Mouse (Mus musculus): Measurements from ENCODE around the gene Samd4b.

Samd4b gene

DNA sequence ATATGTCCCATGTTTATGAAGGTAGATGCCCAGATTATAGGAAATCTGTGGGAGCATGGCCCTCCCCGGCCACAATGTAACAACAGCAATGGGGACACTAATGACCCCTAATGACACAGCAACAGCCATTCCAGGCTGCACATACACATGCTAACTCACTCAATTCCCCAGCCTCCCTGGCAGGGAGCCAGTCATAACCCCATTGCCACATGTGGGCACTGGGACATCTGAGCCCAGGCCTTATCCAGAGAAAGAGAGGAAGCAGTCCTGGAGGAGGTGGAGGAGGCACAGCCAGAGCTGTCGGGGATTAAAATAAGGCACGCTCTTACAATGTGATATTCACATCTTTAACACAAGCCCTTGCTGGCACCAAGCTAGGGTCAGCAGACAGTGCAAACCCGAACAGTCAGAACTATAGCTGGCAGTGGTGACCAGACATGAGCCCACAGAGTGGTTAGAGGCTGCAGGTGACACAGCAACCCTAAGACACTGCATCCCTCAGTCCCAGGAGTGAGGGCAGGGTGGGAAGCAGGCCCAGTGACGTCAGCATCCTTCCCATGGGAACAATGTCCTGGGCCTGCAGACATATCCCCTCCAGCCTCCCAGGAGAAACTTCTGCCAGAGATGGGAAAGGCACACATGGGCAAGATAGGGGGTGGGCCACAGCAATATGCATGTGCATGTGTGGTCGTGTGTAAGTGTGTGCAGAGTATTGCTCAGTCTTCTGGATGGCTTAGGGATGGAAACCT, 11.1 kb downstream of the Samd4b start:
- no peak for DNase-seq

DNA sequence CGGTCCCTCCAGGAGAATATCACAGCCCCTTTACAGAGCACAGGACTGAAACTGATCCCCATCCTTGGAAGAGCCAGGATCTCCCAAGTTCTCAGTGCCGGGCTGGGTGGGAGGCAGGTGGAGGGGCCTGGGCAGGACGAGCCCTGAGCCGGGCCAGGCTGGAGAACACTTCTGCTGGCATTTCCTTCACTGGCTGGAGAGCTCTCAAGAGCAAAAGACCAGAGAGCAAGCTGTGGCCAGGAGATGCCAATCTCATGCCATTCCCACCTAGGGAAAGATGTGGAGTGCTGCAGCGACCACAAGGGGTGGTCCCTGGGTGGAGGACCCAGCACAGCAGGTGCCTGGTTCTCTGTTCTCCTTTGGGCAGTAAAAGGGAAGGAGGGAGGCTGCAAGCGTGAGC, 12.9 kb downstream of the Samd4b start:
- no peak for DNase-seq

DNA sequence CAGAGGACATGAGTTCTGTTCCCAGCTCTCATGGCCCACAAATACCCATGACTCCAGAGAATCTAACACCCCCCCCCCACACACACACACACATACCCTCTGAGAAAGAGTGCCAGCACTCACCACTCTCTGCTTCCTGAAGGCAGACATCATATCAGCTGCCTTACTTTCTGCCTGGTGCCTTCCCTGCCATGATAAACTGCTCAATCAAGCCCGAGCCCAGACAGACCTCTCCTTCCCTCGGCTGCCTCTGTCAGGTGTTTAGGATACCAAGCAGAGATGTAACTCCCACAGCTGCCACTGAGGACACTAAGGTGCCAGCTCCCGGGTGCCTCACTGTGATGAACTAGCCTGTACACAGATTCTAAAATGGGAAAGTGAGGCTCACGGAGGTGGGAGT, 13.5 kb downstream of the Samd4b start:
- DNase-seq, result no peak

DNA sequence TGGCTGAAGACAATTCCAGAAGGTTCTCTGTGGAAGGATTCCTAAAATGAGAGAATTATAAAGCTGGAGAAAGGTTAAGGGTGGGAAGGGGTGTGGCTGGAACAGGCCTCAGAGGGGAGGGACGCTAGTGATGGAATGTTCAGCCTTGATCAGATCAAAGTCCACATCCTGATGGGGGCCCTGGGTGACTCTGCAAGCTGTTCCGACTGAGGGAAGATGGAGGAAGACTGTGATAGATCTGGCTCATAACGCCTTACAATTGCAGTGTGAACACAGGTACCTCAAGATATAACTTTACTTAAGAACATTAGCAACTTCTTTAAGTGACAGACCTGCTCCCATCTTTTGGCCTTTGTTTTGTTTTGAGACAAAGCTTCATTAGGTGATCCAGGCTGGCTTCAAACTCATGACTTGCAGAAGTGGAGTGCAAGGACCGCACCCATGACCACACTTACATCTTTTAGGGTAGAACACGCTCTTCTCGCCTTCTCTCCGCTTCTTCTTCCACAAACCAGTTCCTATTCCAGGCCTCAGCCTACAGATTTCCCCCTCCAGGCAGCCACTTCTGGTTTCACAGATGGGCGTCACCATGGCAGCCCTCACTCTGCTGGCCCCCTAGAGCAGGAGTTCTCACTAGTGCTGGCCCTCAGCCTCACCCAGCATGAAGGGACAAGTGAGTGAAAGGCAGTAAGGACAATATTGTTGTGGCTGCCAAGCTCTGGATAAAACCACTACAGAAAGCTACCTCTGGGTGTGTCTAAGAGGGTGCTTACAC, 14.2 kb downstream of the Samd4b start:
- peak; percentile 37 for DNase-seq

DNA sequence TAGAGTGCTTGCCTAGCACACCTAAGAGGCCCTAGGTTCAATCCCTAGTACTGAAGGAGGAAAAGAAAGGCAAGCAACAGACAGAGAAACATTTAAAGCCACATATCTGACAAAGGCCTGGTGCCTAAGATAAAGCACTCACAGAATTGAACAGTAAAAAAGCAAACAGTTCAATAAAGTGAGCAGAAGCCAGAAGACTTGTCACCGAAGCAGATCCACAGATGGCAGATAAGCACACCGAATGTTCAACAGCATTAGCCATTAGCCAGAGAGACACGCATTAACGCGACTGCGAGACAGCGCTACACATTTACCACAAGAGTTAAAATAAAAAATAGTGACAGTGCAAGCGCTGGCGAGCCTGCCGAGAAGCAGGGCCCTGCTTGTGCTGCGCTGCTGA, 15.1 kb downstream of the Samd4b start:
- DNase-seq, result no peak

DNA sequence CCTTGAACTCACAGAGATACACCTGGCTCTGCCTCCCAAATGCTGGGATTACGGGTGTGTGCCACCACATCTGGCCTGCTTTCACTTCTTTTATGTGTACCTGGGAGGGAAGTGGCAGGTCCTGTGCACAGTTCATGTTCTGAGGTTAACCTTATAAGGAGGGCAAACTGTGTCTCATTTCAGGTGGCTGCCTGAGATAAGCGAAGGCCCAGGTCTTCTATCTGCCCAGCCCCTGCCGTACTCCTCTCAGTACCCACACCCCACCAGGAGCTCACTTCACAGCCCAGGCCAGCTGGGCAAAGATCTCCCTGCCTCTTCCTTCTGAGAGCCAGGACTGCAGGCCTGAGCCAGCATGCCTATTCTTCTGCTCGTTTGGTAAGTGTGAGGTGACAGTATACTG, 16.2 kb downstream of the Samd4b start:
- DNase-seq, result no peak

DNA sequence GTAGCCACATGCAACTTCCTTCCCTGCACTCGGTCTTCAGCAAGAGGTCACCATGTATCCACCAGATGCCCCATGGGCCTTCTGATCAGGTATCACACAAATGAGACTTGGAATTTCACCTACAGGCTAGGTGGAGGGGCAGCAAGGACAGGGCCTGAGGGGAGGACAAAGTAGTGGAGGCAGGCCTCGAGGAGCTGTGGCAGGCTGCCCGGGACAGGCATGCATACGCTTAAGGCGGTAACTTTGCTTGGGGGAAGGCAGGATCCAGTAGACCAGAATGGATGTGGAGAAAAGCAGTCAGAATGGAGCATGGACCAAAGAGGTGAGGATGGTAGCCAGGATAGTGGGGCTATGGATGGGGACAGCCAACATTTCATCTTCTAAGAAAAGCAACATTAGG, 18.1 kb downstream of the Samd4b start:
- no peak for DNase-seq

DNA sequence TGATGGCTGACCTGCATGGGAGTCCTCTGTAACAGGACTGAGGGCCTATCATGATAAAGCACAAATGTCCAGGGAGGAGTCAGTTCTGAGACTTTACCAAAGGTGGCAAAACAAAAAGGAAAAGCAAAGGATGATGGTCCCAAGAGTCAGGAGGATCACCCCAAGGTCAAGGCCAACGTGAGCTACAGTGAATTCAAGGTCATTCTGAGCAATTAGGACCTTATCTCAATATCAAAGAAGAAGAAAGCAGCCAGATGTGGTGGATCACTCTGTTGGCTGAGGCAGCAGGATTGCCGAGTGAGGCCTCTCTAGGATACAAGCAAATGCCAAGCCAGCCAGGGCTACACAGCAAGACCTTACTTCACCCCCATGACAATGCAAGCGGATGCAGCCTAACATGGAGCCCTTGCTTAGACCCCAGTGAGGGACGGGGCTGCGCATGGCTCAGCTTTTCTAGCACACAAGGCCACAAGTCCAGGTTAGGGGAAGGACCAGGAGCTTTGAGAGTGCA, 19.3 kb downstream of the Samd4b start:
- no peak for DNase-seq

DNA sequence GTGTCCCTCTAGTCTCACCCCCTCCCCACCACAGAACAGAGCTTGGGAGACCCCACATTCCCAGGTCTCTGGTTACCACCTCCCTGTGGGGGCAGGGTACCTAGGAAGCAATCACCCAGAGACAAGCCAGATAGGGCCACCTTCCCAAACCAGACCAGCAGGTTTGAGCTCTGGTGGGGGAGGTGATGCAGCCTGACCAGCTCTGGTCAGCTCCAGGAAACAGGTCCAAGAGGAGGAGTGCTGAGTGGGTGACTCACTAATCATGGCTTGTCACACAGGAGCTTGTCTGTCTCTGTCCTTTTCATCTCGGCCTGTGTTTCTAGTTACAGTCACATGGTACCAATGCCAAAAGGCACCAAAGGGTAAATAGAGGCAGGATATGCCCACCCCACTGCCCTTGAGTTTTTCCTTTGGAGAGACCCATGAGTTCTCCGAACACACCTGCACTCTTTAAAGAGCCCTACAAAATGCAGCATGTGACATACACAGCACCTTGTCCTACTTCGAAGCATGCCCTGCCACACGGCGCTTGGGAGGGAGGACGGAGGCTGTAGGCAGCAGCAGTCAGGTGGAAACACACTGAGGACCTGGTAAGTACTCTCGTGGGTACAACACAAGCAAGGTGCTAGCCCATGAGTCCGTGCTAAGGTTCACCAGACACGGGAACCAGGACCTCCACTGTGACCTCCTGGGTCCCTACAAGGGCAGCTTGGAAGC, 20.0 kb downstream of the Samd4b start:
- DNase-seq, result no peak

DNA sequence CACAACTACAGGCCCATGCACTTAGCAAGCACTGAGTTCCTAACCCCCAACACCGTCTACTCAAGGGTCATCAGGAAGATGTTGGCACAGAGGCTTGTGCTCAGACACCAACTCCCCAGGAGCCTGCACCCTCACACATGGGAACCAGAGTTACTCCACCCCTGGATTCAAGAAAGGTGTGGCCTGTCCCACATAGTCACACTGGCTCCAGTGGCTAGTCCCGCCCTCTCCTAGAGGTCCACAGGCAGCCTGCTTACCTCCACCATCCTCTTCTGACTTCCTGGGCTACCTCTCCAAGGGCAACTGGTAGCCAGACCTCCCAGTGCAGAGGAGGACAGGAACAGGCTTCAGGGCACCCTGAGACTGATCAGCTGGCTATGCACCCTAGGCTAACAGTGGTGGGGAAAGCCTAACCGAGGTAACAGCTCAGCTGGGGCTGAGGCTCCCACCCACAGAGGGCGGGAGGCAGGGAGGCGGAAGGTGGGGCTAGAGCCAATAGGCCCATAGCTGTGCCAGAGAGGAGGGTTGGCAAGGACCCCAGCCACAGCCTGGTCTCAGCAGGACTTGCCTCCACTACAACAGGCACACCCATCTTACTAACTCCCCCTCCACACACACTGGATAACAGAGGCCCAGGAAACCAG, 21.6 kb downstream of the Samd4b start:
- peak; percentile 36 for DNase-seq

DNA sequence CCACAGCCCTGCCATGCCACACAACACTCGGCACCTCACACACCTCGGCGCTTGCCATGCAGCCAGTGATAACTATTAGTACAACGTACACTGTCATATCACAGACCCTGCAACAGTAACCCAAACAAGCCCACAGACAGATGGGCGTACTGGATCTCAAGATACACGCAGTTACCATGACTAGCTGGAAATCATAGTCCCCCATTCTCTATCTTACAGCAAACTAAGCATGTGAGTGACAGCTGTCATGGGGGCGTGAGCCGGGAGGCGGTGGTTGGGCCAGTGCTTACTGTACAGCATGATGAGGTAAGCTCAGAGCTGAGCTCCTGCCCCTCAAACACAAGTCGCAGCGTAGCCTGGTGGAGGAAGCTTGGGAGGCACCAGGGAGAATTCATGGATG, 22.3 kb downstream of the Samd4b start:
- DNase-seq, result no peak

DNA sequence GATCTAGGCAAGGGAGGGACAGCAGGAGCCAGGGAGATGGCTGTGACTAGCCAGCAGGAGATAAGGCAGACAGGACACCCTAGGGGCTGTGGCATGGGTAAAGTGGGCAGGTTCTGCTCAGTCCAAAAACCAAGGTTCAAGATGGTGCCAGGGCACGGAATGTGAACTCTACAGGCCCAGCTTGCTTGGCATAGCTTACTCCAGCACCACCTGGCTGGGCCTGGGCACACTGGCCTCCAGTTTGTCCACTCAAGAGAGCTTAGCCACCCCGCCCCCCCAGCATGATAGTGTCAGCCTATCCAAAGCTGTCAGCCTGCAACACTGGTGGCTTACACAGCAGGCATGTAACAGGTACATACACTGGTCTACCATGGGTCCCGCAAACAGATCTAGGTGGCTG, 24.7 kb downstream of the Samd4b start:
- DNase-seq, result no peak

DNA sequence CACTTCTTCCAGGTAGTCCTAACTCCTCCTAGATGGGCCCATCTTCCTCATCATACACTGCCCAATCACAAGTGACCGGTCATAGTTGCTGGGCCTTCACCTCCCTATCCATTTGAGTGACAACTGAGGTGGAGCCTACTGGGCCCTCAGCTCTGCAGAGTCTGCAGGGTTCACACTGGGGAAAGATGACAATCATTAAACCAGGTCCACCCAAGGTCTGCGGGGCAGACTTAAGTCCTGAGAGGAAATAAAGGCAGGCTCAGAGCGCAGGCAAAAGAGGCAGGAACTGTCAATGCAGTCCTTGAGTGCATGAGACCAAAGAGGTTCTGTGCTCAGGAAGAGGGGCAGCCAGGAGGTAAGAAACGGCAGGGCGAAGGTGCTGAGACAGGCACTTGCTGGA, 25.3 kb downstream of the Samd4b start:
- no peak for DNase-seq

DNA sequence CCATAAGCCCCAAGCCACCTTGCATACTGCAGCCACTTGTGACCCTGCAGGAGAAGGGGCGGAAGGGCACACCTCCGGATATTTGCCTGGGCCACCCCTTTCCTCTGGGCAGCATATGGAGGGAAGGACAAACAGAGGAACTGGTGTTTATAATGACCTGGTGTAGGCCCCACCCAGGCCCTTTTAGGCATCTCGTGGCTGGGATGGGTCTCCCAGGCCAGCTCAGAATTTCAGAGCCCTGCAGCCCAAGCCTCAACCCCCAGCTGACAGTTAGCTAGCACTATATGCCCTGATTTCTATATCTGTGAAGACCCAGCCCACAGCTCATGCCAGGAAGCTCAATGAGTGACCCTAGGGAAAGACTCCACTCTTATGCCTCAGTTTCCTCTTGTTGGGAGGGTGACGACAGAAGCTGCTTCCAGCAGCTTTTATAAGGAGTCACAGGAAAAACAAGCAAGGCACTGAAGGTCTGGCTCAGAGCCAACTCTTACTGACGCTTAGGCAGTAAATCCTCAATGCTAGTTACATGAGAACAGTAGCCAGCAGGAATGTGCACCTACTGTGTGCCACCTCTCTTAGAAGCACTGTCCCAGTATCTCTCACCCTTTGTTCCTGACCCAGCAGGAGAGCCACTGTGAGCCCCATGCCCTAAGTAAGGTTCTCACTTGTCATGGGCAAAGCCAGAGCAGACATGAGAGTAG, 26.8 kb downstream of the Samd4b start:
- DNase-seq, result no peak

DNA sequence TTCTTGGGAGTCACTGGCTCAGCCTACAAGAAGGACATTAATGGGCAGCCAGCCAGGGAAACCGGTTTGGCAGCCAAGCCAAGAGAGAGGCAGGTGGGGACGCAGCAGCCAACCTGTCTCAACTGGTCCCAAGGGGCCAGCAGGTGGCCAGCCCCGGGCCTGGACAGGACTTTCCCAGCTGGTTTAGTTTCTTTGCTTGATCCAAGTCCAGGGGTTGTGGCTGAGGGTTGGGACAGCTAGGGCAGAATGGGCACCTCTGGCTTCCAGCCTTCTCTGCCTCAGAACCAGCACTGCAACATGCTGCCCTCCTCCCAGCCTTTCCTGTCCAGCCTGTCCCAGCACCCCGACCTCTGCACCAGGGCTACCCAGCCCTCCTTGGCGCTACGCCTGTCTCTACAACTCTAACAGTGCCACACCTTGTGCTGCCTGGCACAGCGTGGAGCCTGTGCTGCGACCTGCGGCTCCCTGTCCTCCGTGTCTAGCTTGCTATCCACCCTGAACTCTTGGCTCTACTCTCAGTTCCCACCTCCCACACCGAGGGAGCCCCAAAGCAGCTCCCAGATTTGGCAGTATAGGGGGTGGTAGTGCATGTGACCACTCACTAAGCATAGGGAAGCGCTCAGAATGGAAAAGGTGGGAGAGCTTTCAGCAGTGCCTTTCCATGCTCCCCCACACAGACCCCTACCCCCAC, 27.5 kb downstream of the Samd4b start:
- DNase-seq, result no peak

DNA sequence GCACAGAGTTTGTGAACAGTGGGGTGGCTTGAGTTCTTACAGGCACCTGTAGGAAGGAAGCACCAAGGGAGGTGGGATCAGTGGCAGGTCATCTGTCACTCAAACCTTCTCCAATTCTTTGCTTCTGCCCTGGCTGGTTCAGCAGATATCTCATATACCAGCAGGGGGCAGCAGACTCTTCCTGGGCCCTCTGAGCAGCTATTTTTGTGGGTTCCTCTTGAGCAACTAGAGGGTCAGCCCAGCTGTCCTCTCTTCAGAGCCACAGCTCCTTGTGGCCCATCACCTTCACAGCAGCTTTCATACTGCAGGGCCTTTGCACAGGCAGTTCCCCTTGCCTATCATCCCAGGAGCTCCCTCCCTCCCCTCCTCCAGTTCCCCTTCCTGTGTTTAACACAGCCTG, 29.7 kb downstream of the Samd4b start:
- DNase-seq, result peak; percentile 55

DNA sequence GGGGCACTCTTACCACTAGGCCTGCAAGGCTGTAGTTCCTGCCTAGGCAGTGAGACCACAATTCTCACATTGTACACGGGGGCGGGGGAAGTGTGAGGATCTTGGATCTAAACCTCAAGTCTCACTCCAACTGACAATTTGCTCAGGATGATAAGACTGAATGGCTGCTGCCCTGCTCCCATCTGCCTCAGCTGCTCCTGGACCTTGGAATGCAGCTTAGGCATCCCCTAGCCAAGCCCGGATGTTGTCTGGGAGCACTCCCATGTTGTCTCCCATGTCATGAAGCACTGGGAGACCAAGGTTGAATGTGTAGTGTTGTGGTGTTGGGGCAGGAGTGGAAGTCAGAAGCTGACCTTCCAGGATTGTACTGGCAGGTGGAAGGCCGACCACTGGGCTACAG, 30.4 kb downstream of the Samd4b start:
- DNase-seq, result no peak

DNA sequence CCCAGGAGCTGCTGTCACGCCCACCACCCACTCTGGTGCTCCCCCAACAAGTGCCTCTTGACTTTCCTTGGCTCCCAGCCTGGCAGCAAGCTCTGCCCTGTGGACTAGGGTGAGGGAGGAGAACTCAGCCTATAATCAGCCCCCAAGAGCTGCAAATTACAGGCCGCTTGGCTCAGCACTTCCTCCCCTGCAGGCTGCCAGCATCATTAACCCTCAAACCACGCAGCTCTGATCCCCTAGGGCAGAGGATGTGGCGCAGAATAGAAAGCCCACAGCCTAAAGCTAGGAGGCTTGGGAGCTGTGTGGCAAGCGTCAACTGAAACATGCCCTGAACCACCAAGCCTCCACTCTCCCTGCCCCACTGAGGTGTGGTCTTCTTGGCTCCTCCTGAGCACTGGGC, 32.5 kb downstream of the Samd4b start:
- DNase-seq, result no peak

DNA sequence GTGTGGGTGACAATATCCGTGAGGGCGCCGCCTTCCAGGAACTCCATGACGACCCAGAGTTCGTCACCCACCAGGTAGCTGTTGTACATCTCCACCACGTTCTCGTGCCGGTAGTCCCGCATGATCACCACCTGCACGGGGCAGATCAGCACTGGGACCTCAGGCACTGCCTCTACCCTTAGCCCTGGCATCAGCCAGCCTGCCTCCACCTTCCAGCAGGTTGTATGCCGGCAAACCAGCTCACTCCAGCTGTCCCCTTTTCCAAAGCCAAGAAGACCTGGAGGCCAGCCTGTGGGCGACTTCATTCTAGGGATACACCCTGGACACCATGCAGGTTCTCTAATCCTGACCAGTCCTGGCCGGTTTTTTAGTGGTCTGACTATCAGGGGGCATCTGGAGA, 35.0 kb downstream of the Samd4b start:
- no peak for DNase-seq

DNA sequence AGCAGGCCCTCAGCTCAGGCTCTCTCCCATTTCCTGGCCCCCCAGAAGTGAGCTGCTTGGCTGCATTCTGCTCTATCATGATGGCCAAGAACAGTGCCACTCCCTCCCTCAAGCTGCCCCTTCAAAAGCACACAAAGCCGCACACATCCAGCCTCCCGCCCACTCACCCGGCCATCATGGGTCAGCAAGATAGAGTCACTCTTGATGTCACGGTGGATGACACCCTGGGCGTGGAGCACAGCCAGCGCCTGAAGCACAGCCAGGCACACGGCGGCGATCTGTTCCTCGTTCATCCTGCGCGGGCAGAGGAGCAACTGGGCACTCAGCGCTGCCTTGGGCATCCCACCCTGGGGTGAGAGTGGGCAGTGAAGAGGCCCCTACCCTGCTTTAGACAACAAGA, 35.6 kb downstream of the Samd4b start:
- no peak for DNase-seq

DNA sequence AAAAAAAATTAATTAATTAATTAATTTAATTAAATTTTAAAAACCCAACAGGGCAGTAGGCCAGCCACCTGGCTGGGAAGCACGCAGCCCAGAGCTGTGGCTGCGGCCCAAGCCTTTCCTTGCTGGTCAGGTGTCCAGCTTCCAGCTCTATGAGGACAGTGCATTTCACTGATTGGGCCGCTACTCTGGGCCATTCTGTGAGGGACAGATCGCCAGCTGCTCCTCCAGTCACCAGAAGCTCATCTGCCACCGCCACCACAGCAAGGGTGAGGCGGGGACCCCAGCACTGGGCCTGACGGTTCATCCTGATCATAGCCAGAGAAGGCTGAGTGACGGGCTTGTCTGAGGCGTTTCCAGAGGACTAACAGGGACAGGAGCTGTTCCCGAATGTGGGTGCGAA, 36.0 kb downstream of the Samd4b start:
- DNase-seq, result no peak

DNA sequence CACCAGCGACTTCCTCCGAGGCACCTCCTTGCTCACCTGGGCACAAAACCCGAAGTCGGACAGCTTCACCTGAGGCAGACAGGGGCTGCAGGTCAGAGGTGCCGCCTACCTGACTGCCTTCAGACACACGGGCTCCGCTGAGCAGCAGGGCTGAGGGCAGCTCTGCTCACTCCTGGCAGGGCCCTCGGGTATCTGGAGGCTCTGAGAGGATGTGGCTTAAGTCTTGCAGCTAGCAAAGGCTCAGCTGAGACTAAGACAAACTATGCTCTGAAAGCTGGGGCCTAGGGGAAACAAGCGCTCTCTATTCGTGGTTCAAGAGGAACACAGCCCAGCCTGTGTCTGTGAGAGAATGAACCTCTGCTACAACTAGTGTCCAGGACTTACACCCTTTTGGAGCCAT, 37.1 kb downstream of the Samd4b start:
- no peak for DNase-seq

Measured in right cerebral cortex, postnatal 25 days (tissue).